Mouse (Mus musculus) hematopoietic multipotent progenitor cell, adult 10-12 weeks (in vitro differentiated cells): ENCODE results near the gene Adamts1. TPM values are rescaled to one million over a fixed set of nuclear protein-coding genes. Genes with fewer than 3 reads are reported as not detected.

ENCODE experiments used
- polyA plus RNA-seq: library from polyadenylated mRNA; stranded (reverse); fragments of >175 nt; gene quantifications from 2 replicates; pipeline ENCODE4 v1.2.3, GENCODE M21; 2012; ENCODE audit warnings: low replicate concordance

Gene Adamts1
- polyA plus RNA-seq, result 0.05 and 0.17 TPM in 2 replicates

DNA sequence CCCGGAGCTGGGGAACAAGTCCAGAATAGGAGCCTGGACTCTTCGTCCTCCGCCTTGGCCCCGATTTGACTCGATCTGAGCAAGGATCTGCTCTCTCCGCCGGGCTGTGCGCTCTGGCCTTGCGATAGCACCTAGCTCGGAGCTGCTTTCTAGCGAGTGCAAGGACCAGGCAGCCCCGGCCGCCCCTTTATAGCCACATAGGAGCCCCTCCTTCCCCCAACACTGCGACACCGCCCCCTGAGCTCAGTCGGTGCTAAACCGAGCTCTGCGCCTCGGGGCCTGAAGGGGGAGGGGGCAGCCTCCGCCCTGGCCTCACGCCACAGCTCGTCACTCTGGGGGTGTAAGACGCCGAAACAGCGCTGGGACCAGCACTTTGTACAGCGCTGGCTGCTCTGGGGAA lies at the start of gene Adamts1:
Adamts1 (minus strand) TSS at position 160 of the 400 bp plus-strand sequence.

Other genes starting within 250 kb of the Adamts1 start
- 0.07 and 0.44 TPM in 2 replicates for gene Cyyr1, start 249.7 kb downstream of the Adamts1 start, polyA plus RNA-seq
- gene Adamts5, start 98.7 kb upstream of the Adamts1 start, polyA plus RNA-seq, result 0.03 and 0.12 TPM in 2 replicates